Mouse (Mus musculus) MN1 (cell line): Measurements from ENCODE around the gene Cdh23.
A peak's percentile ranks its signal among the peaks of the same experiment; 100 is the strongest.

Experiments
- DNase-seq: peaks from one replicate; pipeline ENCODE4 v3.0.0-alpha.2; 2016; ENCODE audit warnings: low spot score

Cdh23 gene

DNA sequence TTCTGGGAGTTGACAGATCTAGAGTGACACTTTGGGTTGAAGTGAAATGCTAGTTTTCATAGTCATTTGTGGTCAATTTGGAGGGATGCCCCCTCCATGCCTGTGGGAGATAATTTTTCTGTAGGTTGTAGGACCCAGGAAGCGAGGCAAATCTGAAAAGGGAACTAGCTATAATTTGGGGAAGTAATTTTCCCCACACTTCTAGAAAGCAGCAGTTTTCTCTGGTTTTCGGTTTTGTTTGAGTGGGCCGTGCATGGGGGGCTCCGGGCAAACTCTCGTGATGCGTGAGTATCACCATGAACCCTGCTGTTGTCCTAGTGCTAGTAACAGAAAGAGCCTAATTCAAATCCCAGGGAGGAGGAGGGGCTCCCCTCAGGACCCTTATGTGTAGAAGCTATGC lies 412.0 kb downstream of the Cdh23 start:
- no peak for DNase-seq

DNA sequence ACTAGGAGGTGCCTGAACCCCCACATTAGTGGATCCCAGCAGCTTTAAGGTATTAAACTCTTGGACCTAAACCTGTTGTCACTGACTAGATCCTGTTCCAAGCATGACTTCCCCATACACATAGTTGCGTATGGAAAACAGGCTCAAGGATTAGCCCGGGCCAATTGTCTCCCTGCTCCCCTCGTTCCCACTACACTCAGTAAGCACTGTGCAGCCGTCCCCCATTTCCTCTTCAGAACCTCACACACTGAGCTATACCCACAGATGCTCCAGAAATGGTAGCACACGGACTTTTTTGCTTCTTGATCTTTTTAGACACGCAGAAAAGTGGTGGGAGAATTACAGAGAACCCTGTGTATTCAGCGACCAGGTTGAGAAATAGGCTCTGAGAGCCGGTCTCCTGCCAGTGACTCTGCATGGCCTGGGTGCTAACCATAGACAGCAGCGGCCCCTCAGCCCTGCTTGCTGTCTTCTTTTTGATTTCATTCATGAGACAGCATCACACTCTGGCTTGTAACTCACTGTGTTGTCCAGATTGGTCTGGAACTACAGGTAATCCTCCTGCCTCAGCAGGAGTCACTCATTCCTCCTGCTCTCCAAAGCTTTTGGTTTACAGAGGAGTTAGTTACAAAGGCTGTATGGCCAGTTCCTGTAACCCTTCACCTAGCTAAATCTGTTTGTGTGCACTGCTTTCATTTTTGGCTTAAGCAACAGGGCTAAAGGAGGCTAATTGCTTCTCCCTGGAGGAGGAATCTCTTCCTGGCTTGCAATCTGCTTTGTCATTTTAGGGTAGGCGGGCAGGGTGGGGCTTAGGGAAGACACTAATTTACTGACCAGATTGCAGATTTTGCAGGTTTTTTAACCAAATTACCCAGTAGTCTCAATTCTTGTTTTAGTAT lies 413.9 kb downstream of the Cdh23 start:
- DNase-seq, result peak; percentile 77

DNA sequence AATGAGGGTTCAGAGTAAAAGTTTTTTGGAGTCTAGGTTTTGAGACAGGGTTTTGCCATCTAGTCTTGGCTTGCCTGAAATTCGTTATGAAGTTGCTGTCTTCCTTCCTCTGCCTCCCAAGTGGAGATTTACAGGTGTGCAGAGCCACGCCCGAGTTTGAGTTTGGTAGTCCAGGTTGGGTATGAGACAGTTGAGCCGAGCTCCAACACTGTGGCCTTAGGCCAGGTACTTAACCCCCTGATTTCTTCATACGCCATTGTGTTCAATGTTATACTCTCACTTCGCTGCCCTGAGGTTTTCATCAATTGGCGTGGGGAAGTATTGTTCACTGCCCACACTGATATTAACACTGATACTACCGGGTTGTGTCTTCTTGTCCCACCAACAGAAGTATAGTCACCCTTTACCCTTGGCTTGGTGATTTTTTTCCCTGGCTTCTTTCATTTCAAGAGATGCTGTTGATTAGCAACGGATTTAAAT lies 414.7 kb downstream of the Cdh23 start:
- DNase-seq, result no peak

DNA sequence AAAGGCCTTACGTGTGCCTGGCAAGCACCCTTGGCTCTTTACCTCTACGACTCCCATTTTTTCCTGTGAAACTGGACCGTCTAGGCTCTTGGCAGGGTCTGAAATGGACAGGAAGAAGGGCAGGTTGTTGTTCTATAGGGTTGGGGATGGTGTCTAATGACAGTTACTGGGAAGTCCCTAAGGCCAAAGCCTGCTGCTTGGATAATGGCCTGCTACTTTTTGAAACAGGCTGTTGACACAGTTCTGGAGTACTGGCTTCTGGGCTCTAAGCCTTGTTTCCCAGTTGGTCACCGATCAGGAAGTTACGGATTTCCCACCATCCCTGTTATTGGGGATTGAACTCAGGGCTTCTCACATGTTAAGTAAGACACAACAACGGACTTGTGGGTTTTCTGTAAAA lies 415.9 kb downstream of the Cdh23 start:
- DNase-seq, result no peak

DNA sequence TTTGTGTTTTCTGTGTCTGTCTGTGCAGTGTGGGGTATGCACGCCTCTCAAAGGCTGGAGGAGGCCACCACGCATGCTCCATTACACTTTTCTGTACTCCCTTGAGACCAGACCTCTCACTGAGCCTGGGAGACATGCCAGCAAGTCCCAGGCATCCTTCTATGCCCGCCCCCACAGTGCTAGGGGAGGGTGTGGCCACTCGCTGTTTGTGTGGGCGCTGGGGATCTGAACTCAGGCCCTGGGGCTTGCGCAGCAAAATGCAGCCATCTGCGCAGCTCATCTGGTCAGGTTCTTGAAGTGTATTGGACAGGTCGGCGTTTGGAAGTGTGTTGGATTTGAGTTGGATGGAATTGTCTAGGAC lies 416.4 kb downstream of the Cdh23 start:
- peak; percentile 64 for DNase-seq

DNA sequence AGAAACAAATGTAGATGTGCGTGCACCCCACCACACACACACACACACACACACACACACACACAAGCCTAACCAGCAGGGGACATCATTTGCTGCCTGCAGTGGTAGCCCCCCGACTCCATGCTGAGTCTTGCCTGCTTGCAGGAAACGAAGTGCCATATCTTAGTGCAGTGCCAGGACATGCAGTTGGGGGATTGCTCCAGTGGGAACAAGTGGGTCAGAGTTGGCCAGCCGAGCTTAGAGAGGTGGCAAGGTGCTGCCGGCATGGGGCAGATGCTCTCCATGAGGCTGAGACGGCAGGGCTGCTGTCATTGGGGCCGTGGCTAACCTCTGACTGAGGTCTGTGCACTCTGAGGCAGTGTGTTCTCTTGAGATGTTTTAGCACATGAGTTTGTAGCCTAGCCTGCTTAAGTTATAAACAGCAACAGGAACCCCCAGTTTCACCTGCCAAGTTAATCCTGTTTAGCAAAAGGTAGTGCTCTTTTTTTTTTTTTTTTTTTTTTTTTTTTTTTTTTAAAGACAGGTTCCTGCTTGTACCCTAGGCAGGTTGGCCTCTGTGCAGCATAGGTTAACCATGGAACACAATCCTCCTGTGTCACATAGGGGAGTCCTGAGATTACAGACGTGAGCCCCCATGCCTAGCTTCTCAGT lies 416.9 kb downstream of the Cdh23 start:
- no peak for DNase-seq

DNA sequence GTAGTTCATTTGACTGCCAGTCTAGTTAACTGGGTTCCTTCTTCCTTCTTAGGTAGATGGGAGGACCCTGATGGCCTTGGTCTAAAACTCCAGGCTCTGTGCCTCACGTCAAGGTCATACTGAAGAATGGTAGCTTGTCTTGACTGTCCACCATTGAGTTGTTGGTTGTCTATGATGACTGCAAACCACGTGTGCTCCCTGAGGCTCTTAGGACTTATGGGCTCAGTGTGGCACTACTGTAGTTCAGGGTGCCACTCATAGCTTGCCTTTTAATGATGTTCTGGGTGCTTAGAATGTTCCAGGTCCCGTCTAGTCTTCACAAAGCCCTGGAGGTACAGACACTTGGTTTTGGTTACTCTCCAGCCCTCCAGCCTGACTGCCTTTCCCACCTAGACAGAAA lies 417.5 kb downstream of the Cdh23 start:
- DNase-seq, result no peak

DNA sequence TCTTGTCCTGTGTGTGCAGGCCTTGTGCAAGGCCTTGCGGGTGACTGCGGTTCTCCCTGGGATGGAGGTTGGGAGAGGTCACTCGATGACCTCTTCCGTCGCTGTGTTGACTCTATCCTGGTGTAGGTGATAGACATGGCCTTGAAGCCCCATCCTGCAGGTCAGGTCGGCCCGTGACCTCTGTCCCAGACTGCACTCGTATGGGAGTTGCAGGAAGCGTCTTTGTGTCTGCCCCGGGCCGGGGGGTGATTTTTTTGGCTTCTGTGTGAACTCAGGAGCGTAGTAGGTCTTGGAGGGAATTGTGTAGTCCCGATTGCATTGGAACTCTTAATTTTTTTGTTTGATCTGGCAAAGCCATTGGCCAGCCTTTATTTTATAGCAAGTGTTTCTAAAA lies 418.3 kb downstream of the Cdh23 start:
- peak; percentile 30 for DNase-seq

DNA sequence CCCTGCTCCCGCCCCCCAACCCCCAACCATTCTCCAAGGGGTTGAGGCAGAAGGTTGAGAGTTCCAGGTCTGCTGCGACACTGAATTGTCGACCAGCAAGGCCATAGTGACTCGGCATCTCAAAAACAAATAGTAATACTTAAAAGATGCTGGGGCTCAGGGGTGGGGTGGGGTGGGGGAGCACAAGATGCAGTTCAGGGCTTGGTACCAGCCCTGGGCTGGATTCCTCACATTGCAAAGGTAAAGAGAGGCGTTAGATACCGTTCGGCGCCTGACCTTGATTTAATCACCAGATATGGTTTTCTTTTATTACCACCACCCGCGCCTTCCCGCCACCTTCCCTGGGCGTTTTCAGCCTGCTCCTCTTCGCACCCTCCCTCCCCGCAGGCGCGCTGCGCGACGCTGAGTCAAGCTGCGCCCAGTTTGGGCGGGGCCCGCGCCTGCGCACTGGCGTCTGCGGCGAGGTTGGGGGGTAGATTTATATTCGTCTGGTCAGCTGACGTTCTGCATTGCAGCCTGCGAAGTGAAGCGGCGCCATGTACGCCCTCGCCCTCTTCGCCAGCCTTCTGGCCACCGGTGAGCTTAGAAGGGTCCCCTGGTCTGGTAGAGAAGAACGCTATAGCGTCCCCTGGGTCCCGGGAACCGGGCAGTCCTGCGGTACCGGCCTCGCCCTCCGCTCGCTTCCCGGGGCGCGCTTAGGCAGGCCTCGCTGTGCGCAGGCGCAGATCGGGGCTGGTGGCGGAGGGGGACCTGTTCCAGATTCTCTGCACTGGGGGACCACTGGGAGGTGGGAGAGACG lies 418.9 kb downstream of the Cdh23 start, which contains the start of gene Psap:
Gene Psap (plus strand): TSS at position 421 of the 799 bp plus-strand sequence.
- peak; percentile 98 for DNase-seq

DNA sequence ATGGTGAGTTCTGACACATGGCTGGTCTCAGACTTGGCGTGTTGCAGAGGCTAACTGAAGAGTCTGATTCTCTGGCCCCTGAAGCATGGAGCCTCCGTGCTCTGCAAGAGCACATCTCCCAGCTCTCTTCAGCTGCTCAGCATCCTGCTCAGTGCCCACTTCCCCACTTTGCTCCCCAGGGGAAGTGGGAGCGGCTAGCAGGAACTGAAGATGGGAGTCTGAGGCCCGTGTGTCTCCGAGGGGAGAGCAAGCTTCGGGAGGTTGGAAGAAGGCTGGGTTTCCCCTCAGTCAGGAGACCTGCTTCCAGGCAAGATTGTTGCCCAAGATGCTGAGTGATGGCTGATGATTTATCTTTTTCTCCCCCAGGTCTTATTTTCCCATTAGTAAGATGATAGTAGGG lies 422.9 kb downstream of the Cdh23 start:
- DNase-seq, result no peak

DNA sequence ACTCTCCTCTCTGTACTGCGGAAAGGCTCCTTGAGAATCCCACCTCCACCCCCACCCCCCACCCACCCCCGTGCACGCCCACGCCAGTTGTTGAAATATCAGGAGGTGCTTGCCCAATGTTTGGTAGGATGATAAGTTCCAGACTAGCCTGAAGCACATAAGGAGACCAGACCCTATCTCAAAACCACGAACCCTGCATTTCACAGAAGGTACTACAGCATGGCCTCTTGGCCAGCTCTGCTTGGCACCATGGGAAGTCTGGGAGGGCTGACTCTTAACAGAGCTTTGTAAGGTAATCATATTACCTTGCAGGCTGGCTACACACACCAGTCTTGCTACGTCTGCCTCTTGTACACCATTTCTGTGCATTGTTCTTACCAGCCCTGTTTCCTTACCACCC lies 424.0 kb downstream of the Cdh23 start:
- DNase-seq, result peak; percentile 65

DNA sequence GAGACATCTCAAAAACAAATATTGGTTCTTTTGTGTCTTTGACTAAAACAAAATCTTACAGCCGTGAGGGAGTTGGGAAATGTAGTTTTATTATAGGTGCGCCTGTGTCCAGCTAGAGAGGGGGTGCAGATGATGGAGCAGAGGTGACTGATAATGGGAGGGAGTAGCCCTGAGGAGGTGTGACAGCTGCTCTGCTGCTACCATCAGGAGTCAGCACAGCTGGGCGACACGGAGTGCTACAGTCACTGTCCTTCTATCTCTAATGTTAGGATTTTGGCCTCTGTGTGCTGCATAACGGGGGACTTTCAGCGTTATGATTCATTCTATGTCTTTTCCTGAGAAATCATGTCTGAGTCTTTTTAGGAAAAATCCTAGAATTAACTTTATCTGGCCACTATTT lies 425.3 kb downstream of the Cdh23 start:
- DNase-seq, result no peak

DNA sequence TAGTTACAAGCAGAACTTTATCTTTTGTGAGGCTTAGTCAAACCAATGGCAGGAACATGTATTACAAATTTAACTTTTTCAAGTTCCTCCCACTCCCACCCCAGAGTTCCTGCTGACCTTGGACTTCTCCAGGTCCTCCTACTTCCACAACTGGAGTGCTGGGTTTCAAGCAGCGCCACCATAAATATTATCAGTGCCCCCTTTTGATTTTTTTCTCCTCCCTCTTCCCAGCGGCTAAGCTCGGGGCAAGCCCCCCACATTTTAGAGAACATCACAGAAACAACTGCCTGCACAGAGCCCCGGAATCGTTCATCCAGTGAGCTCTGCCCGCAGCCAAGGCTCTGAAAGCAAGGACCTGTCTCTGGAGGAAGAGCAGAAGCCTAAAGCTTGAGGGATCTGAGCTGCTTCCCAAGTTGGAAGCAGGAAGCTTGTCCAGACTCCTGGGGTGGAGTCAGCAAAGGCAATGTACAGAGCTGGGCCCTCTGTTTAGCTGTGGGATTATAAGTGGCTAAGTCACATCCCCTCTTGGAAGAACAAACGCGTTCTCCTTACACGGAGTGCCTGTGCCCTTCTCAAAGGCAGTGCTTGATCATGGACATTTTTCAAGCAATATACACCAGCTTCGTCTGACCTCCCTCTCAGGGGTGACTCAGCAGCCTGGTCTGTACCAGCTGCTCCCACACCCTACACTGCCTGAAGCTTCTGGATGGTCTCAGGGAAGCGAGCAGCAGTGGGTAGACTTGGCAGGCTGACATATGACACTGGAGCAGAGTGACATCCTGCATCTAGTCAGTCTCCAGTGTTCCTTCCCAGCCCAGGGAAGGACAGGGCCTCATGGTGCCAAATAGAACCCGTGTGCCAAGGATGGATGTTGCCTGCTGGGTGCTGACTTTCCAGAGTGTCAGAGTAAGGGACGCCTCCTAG lies 426.9 kb downstream of the Cdh23 start:
- DNase-seq, result peak; percentile 77

DNA sequence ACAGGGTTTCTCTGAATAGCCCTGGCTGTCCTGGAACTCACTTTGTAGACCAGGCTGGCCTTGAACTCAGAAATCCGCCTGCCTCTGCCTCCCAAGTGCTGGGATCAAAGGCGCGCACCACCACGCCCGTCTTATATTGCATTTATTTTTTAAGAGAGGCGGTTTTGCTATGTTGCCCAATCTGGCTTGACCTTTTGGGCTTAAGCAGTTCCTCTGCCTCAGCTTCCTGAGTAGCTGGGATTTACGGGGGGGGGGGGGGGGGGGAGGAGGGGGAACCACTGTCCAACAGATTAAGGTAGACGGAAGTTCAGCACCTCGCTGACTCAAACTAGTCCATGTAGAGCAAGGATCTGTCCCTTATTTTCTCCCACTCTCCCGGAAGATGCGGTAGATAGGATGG lies 427.6 kb downstream of the Cdh23 start:
- no peak for DNase-seq

DNA sequence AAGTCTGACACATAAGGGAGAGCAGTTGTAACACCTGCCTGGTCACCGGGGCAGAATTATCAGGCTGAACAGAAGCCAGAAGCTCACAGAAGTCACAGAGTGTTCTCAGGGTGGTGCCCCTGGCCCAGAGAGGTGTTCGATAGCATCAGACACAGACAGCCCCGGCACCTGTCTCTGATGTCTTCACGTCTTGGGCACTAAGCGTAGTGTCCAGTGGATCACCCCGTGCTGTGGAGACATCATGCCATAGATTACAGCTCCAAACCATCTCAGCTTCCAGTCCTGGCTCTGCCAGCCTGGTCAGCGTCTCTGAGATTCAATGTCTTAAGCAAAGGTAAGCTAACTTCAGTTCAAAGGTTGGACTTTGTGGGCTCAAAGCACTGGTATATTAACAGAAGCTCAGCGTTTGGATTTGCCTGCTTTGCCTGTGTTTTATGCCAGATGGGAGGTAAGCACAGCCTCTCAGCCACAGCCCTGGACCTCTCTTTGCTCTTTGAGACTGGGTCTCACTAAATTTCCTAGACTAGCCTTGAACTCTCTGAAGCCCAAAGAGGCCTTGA lies 429.4 kb downstream of the Cdh23 start:
- no peak for DNase-seq

DNA sequence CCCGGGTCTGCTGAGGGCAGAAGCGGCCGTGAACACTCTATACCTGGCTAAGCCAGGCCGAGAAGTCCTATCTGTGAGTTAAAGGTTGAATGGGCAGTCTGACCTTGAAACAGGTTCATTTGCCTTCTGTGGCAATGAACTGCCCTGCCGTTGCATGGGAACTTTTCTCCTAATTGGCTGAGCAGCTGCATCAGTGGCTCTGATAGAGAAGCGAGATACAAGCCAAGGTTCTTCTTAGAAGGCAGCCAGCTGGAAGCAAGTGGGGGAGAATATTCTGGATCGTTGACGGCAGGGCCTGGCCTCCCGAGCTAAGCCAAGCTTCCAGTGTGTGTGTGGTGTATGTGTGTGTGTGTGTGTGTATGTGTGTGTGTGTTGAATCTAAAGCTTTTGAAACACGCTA lies 431.0 kb downstream of the Cdh23 start:
- DNase-seq, result no peak

DNA sequence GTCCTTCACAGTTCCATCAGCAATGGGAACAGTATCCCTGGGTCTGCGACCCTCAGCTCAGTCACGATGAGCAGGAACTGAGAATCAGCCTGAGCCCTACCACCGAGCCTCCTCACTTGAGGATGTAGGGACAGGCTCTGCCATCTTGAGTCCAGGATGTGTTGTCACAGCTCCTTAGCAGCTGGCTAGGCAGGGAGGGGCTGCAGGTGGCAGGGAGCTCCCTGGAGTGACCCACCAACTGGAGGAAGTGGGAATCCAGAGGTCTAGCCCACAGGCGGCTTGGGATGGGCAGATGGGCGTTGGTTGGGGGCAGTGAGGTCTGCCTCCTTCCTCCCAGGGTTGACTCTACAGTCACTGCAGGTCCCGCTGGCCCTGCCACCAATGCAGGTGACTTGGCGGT lies 432.9 kb downstream of the Cdh23 start:
- DNase-seq, result no peak

DNA sequence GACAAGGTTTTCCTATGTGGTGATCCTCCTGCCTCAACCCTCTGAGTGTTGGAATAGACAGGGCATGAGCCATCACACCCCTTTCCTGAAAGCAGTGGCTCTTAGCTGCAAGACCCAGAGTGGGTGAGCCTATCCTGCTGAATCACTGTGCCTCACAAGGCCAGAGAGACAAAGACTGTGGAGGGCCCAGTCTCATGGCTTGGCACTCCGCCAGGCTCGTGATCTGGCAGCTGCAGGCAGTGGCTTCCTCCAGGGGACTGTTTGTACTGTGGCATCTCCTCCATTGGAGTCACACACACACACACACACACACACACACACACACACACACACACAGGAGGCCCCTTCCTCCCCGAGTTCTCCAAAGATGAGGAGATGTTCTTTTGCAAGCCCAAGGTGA lies 433.9 kb downstream of the Cdh23 start:
- peak; percentile 92 for DNase-seq

DNA sequence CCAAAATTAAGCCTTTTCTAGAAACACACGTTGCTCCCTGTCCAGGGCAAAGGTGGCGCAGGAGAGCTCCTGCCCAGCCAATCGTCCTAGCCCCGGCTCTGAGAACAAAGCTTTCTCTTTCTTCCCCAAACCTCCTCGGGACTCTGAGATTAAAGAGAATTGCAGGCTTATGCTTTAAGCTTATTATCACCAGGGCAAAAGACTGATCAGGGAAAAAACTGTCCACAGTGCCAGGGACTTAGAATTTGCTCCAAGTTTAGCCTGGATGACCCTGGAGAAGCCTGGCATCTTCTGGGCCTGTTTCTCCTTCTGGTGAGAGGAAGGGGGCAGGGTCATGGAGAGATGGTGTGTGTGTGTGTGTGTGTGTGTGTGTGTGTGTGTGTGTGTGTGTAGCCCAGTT lies 434.8 kb downstream of the Cdh23 start:
- peak; percentile 37 for DNase-seq

DNA sequence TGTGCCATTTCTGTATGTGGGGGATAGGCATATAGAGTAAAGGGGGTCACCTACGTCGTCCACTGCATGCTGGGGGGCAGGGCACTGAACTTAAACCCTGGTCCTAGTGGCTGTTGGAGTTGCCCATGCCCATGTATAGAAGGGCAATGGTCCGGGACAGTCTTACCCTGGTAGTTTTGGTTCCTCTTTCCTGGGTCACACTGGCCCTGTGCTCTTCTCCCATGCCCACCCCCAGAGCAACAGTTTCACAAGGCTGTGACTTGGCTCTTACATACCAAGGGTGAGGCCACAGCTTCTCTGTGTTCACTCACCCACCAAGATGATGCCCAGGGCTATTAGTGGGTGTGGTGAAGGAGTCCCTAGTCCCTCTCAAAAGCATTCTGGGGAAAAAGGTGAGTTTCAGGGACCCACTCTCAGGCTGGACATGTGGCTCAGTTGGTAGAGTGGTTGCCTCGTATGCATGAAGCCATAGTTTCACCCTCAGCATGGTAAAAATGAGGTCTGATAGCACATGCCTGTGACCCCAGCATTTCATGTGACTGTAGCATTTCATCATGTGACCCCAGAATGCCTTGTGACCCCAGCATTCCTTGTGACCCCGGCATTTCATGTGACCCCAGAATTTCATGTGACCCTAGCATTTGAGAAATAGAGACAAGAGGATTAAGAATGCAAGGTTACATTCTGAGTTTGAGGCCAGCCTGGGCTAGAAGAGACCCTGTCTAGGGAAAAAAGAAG lies 435.6 kb downstream of the Cdh23 start:
- no peak for DNase-seq
